Mouse (Mus musculus) MEL (cell line): Measurements from ENCODE around the gene Fuz.

ENCODE experiments used
- CHD1 ChIP-seq: IDR thresholded peaks from 2 replicates; pipeline ENCODE4 v1.6.1; 2012; ENCODE audit warnings: low read depth, mild to moderate bottlenecking, inconsistent platforms, low read length, improper control_type of control experiment
- MAFK ChIP-seq: IDR thresholded peaks from 2 replicates; pipeline ENCODE4 v1.6.1; 2011; ENCODE audit warnings: low read depth, mild to moderate bottlenecking, low read length, improper control_type of control experiment, borderline replicate concordance
- POLR2A ChIP-seq, 2 experiments: IDR thresholded peaks; 2 replicates each; pipeline ENCODE4 v1.6.1; 2011 to 2012; ENCODE audit warnings: low read length in 2 of 2, mild to moderate bottlenecking in 2 of 2, control low read depth in 1 of 2, improper control_type of control experiment in 1 of 2, low read depth in 1 of 2, moderate library complexity in 1 of 2; ENCODE audit not compliant: control insufficient read depth in 1 of 2, insufficient read depth in 1 of 2, poor library complexity in 1 of 2
- POLR2AphosphoS2 ChIP-seq: IDR thresholded peaks from 2 replicates; pipeline ENCODE4 v1.6.1; 2011; ENCODE audit warnings: low read length, improper control_type of control experiment

GRCm38 (mm10) chr7:44916881-44917280 lies 21.0 kb downstream of the Fuz start:
- TF ChIP-seq MAFK (no peak), CHD1 (no peak), POLR2A (IDR thresholded peaks at IDR 0.05; ENCODE audit: control insufficient read depth in 1 of 2, insufficient read depth in 1 of 2, low read depth in 1 of 2, low read length in 2 of 2, poor library complexity in 1 of 2) (no peak), POLR2AphosphoS2 (no peak)
